Mouse (Mus musculus) spleen, adult 2 months (tissue): ENCODE measurements at regions not wholly inside any gene's neighbourhood (a gene's known extent, or its start where the extent isn't known, plus 50 kb on each side); places are given as distances from the start of the nearest gene placed in this dataset.

Source experiments
- DNase-seq, 2 experiments: peaks; one replicate each; pipeline versions ENCODE4 v3.0.0 to v3.0.0-alpha.2; 2012 to 2021; ENCODE audit warnings: low spot score in 2 of 2, low read depth in 1 of 2
- H3K27ac ChIP-seq: fragments of 200-500 bp; 2 replicates; pipeline ENCODE4 v1.5.1; 2012; ENCODE audit warnings: low read length, inconsistent platforms; ENCODE audit not compliant: insufficient read depth
- H3K27me3 ChIP-seq: fragments of 200-500 bp; 2 replicates; pipeline ENCODE4 v1.6.1; 2012; ENCODE audit warnings: mild to moderate bottlenecking, moderate library complexity, low read length, inconsistent platforms; ENCODE audit not compliant: control insufficient read depth, insufficient read depth
- H3K36me3 ChIP-seq: fragments of 200-500 bp; 2 replicates; pipeline ENCODE4 v1.6.1; 2012; ENCODE audit warnings: mild to moderate bottlenecking, low read length, inconsistent platforms; ENCODE audit not compliant: control insufficient read depth, insufficient read depth
- H3K4me1 ChIP-seq: fragments of 200-500 bp; 2 replicates; pipeline ENCODE4 v1.6.1; 2011; ENCODE audit warnings: inconsistent platforms; ENCODE audit not compliant: control insufficient read depth, insufficient read depth, insufficient read length
- H3K4me3 ChIP-seq: fragments of 200-500 bp; 2 replicates; pipeline ENCODE4 v1.5.1; 2011; ENCODE audit warnings: mild to moderate bottlenecking, inconsistent platforms; ENCODE audit not compliant: insufficient read depth, insufficient read length; ENCODE audit errors: extremely low read depth
- CTCF ChIP-seq: fragments of 200-500 bp; IDR thresholded peaks from 2 replicates; pipeline ENCODE4 v1.5.1; 2011; ENCODE audit warnings: mild to moderate bottlenecking, inconsistent platforms; ENCODE audit not compliant: insufficient read depth, insufficient read length, insufficient replicate concordance; ENCODE audit errors: extremely low read depth
- POLR2A ChIP-seq: fragments of 200-500 bp; IDR thresholded peaks from 2 replicates; pipeline ENCODE4 v1.6.1; 2011; ENCODE audit warnings: low read depth, low read length, inconsistent platforms
- WGBS: fragments of 180-500 bp; shearing (Covaris S2); methylation state at CpG from one replicate; pipeline ENCODE4 v1.1.7; 2018; 5-methylcytosine and 5-hydroxymethylcytosine counted together

DNA sequence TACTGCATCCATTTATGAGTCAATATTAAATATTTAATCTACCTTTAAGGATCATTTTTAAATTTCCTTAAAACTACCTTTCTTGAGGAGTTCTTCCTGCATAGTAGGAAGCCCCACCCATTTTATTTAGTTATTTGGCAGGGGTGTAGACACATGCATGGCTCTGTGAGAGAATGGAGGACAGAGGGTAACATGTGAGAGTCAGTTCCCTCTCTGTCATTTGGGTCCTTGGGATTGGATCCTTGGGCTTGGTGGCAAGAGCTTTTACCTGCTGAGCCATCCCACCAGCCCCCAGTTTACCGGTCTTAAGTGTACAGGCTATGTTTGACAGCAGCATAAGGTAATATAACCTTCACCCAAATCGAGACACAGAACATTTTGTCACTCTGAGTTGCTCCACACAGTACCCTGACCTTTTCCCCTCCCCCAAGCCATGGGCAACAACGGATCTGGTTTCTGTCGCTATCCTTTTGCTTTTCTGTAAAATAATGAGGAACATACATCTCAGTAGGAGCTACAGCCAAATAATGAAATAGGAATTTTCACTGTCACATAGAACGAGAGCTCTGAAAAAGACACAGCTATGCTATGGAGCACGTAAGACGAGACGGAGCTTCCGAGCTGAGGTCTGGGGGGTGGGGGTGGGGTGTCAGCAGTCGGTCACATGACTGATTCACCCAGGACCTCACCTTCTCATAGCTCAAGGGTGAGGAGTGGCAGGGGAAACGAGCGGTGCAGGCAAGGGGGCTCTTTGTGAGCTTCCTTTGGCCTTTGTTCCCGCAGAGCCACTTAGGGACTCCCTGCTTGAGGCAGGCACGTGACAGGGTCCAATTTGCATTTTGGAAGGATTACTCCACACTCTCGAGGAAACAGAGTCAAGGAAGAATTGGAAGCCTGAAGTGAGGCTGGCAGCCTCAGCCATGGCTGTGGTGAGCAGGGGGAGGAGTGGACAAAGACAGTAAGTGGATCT lies 159.2 kb downstream of the Qrsl1 start:
- peak overlapping the region; percentile 58 for H3K4me3 ChIP-seq
- DNase-seq = peak in 1 of 2 experiments; percentile 46
- WGBS = 35% methylated on average over 15 of the region's 15 CpGs
- peak overlapping the region; percentile 85 for H3K27ac ChIP-seq
- no peaks in the 10 kb centered on the region for H3K36me3 ChIP-seq
- no peak for TF ChIP-seq CTCF
- no peak for TF ChIP-seq POLR2A
- peaks cover 40% of the 10 kb centered on the region for H3K4me1 ChIP-seq
- H3K27me3 ChIP-seq = no peaks in the 10 kb centered on the region

DNA sequence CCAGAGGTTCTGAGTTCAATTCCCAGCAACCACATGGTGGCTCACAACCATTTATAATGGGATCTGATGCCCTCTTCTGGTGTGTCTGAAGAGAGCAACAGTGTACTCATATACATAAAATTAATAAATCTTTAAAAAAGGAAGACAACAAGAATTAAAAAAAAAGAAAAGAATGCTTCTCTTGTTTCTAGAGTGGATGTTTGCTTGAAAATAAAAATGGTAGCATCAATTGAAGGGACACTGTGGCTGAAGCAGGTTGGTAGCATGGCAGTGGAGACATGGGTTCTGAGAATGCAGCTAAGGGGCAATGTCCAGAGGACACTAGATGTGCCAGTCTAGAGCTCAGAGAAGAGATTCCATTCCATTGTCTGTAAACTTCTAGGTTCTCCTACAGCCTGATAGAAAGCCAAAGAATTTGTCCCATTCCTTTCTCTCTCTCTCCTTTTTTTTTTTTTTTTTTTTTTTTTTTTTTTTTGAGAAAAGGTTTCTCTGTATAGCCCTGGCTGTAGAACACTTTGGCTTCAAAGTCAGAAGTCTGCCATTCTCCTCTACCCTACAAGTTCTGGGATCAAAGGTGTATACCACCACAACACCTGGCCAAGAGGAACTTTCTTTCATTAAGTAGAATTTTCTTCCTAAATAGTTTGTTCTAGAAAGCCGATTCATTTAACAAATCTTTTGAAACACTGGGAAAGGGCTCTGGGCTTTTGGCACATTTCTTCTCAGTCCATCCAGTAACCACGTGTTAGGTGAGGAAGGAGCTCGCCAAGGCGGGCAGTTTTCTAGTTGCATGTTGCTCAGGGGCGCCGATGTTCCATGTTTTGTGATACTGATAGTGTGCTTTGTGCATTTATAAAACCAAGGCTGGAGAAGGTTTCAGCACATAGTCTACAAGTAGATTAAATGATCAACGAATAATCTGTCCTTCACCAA lies 158.1 kb downstream of the Qrsl1 start:
- no peak for DNase-seq
- Histone ChIP-seq H3K4me3 (peak overlapping the region; percentile 32; the same call in 1 of the 2 replicates), H3K36me3 (no peaks in the 10 kb centered on the region), H3K27me3 (no peaks in the 10 kb centered on the region), H3K4me1 (peaks cover 44% of the 10 kb centered on the region), H3K27ac (peak overlapping the region; percentile 67)
- no peak for TF ChIP-seq CTCF
- TF ChIP-seq POLR2A = no peak
- 82% methylated on average over 7 of the region's 7 CpGs for WGBS

DNA sequence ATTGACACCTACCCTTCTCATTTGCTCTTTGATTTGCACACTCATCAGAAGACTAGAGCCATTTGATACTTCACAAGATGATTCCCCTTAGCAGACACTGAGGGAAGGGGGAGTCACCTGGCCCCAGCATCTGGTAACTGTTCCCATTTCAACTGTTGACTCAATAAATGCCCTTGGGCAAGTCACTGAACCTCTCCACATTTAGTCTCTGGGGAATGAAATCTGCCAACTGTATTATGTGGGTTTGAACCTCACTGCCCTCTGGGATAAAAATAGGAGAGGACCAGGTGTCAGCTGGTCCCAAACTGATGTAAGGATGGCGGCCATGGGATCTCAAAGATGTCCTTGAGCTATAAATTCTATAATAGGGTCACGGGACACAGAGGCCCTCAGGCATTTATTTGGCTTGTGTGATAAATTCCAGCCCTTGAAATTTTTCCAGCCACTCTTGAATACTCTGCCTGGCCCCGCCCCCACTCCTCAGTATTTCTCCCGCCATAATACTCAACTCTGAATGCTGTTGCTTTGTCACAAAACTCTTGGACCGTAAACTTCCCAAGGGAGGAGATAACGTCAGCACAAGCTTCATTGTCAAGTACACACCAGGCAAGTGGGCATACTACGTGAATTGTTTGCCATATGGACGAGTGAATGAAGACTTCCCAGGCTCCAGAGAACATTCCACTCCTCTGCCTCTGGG lies 155.5 kb downstream of the Qrsl1 start:
- no peak for DNase-seq
- Histone ChIP-seq H3K36me3 (no peaks in the 10 kb centered on the region), H3K27me3 (no peaks in the 10 kb centered on the region), H3K4me3 (no peak overlapping the region), H3K27ac (peak overlapping the region; percentile 1; the same call in 1 of the 2 replicates), H3K4me1 (peaks cover 35% of the 10 kb centered on the region; the same call in 1 of the 2 replicates)
- 46% methylated on average over 8 of the region's 8 CpGs for WGBS
- TF ChIP-seq POLR2A (no peak), CTCF (no peak)

DNA sequence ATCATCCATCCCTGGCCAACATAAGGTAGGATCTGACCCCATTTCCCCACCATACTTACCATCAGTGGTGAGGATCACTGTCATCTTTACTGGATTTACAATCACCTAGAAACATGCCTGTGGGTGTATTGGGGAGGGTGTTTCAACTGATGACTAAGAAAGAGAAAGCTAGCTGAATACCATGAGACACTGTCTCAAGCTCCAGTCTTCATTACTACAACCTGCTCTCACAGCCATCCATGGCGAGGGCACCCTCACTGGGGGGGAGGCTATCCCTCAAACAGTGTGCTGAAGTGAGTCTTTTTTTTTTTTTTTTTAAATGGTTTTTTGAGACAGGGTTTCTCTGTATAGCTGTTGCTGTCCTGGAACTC lies 154.9 kb downstream of the Qrsl1 start:
- no peak for DNase-seq
- peak overlapping the region; percentile 13; the same call in 1 of the 2 replicates for H3K27ac ChIP-seq
- peaks cover 31% of the 10 kb centered on the region; the same call in 1 of the 2 replicates for H3K4me1 ChIP-seq
- no peaks in the 10 kb centered on the region for H3K27me3 ChIP-seq
- WGBS = 54% methylated on average over 1 of the region's 1 CpGs
- TF ChIP-seq CTCF (no peak), POLR2A (no peak)
- H3K4me3 ChIP-seq = no peak overlapping the region
- no peaks in the 10 kb centered on the region for H3K36me3 ChIP-seq

DNA sequence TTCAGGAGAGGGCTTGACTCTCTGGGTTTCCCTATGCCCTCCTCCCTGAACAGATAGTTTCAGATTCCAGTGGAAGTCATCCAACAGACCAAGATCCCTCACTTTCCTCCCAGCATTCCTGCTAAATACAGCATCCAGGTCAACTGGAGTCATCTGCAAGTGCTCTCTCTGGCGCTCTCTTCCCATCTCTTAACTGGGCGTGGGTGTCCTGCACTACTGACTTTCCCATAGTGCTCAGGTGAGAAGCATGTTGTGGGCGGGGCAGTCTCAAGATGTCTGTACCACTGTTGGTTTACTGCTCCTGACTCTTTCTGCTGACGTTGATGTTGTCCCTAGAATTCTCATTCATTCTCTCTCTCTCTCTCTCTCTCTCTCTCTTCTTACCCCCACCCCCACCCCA lies 154.0 kb downstream of the Qrsl1 start:
- Histone ChIP-seq H3K36me3 (no peaks in the 10 kb centered on the region), H3K4me1 (peaks cover 31% of the 10 kb centered on the region; the same call in 1 of the 2 replicates), H3K27me3 (no peaks in the 10 kb centered on the region), H3K27ac (peak overlapping the region; percentile 66; the same call in 1 of the 2 replicates), H3K4me3 (no peak overlapping the region)
- WGBS = 62% methylated on average over 4 of the region's 4 CpGs
- DNase-seq = no peak
- TF ChIP-seq CTCF (no peak), POLR2A (no peak)

DNA sequence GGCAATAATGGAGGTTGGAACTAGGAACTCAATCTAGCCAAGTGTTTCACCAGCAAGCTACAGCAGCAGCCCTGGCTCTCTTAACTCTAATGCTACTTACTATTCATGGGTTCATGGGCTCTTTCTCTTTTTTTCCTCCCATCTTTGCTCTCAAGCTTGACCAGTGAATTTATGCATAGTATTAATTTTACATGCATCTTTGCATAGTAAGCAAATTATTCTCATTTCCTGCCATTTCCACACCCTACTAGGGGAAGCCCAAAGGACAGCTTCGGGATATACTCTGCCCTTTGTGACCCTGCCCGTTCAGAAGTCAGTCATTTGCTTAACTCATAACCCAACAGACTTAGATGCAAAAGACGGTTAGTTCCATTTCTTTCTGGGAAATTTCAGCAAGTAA lies 153.2 kb downstream of the Qrsl1 start:
- no peak for DNase-seq
- H3K4me3 ChIP-seq = no peak overlapping the region
- peak overlapping the region; percentile 66 for H3K27ac ChIP-seq
- peaks cover 29% of the 10 kb centered on the region; the same call in 1 of the 2 replicates for H3K4me1 ChIP-seq
- 40% methylated on average over 3 of the region's 3 CpGs for WGBS
- no peaks in the 10 kb centered on the region for H3K36me3 ChIP-seq
- TF ChIP-seq POLR2A = no peak
- TF ChIP-seq CTCF = no peak
- no peaks in the 10 kb centered on the region for H3K27me3 ChIP-seq
